Comparison of ENCODE assay signal across 21 mouse cellular contexts in genomic region chr2:20352796-20353195, GRCm38 (mm10).
DNase-seq lines count a peak whose midpoint lies in the region; ATAC-seq and TF ChIP-seq lines count a peak whose summit lies in the region.
"Had no signal": no experiment of that assay in that cellular context is flagged by ENCODE, and none has a peak within 500 bp of the region (broad histone marks: within the 10 kb centered on the region; RNA-seq: fewer than 3 reads in every experiment).

No protein-coding gene starts in this region.

- H3K27me3 ChIP-seq in kidney, adult 2 months (replicated peaks; ENCODE audit: control insufficient read depth, insufficient read depth, low read length), result no peaks in the 10 kb centered on the region
- H3K27me3 ChIP-seq: forebrain, embryonic 12.5 days had no signal

- no peak for TF ChIP-seq CTCF in kidney, adult 2 months (conservative IDR thresholded peaks at IDR 0.05; ENCODE audit: insufficient read depth, insufficient read length, low read depth, low read length)
- TF ChIP-seq CTCF in embryonic fibroblast, embryonic 13.5 days (IDR thresholded peaks at IDR 0.05; ENCODE audit: borderline replicate concordance, insufficient read depth, low read length), result no peak

- H3K36me3 ChIP-seq in kidney, adult 2 months (ENCODE audit: control insufficient read depth, insufficient read depth, low read length), result no peaks in the 10 kb centered on the region
- H3K36me3 ChIP-seq: forebrain, embryonic 10.5 days; forebrain, embryonic 12.5 days had no signal

- H3K4me1 ChIP-seq in kidney, adult 2 months (ENCODE audit: control insufficient read depth, insufficient read depth, low read length), result no peaks in the 10 kb centered on the region
- H3K4me1 ChIP-seq in embryonic fibroblast, embryonic 13.5 days (ENCODE audit: control insufficient read depth, insufficient read depth, low read length), result peaks cover 8% of the 10 kb centered on the region; the same call in 1 of the 2 replicates
- H3K4me1 ChIP-seq: forebrain, embryonic 12.5 days had no signal

- no peak overlapping the region for H3K4me3 ChIP-seq in kidney, adult 2 months (ENCODE audit: insufficient read depth, low read depth, low read length)
- no peak overlapping the region for H3K4me3 ChIP-seq in embryonic fibroblast, embryonic 13.5 days (ENCODE audit: insufficient read depth, low read length)
- H3K4me3 ChIP-seq: erythroblast, embryonic 14.5 days; forebrain, embryonic 10.5 days; forebrain, embryonic 12.5 days had no signal

- TF ChIP-seq POLR2A in kidney, adult 2 months (IDR thresholded peaks at IDR 0.05; ENCODE audit: low read depth, low read length), result no peak
- no peak for TF ChIP-seq POLR2A in embryonic fibroblast, embryonic 13.5 days (IDR thresholded peaks at IDR 0.05; ENCODE audit: low read depth, low read length)

- DNase-seq in kidney, adult 2 months, result peak; percentile 4
- no peak for DNase-seq in kidney, adult 8-10 months
- peak; percentile 84 for DNase-seq in Muller cell, postnatal 12 days (ENCODE audit: inconsistent ontology term)
- DNase-seq in NIH3T3 (ENCODE audit: low read depth), result peak; percentile 56
- no peak for DNase-seq in ovary, adult 18-20 months (ENCODE audit: low spot score)
- DNase-seq: adrenal gland, adult 8-10 months; adrenal gland, postnatal 14 days; adrenal gland, postnatal 36 days; cerebellum, adult 11-12 months; cerebellum, adult 2 months; cerebellum, adult 9-10 months; cerebellum, postnatal 10 days; cerebellum, postnatal 25 days had no signal

- ATAC-seq in megakaryocyte, adult 5-6 weeks (ENCODE audit: poor library complexity, severe bottlenecking), result no peak
- ATAC-seq: activated CD4-positive, CD25-positive, alpha-beta regulatory T cell, adult 4 months; forebrain, embryonic 14.5 days; forebrain, embryonic 16.5 days had no signal

- no peak overlapping the region for H3K27ac ChIP-seq in kidney, adult 2 months (ENCODE audit: insufficient read depth, low read depth, low read length)
- H3K27ac ChIP-seq in embryonic fibroblast, embryonic 13.5 days (ENCODE audit: insufficient read depth, low read length), result peak overlapping the region; percentile 81
- H3K27ac ChIP-seq: forebrain, embryonic 10.5 days; forebrain, embryonic 12.5 days had no signal

Comparison
In these comparisons a context has a peak if more than half of its experiments do, and no peak if none do; other contexts are left out.
1. DNase-seq: peak in kidney, adult 2 months (single experiment), Muller cell, postnatal 12 days (single experiment) and NIH3T3 (single experiment); none in kidney, adult 8-10 months (0 of 2) and ovary, adult 18-20 months (single experiment).